Comparison of ENCODE assay signal across 12 mouse cellular contexts in the genomic region with DNA sequence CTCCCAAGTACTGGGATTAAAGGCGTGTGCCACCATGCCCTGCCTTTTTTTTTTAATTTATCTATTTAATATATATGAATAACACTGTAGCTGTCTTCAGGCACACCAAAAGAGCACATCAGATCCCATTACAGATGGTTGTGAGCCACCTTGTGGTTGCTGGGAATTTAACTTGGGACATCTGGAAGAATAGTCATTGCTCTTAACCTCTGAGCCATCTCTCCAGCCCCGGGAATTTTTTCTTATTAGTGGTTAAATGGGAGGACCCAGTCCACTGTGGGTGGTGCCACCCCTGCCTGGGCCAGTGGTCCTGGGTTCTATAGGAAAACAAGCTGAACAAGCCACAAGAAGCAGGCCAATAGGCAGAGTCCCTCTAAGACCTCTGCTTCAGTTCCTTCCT. TPM values are rescaled to one million over a fixed set of nuclear protein-coding genes. Genes with fewer than 3 reads are reported as not detected.
DNase-seq lines count a peak whose midpoint lies in the region; ATAC-seq and TF ChIP-seq lines count a peak whose summit lies in the region.
"Had no signal": no experiment of that assay in that cellular context is flagged by ENCODE, and none has a peak within 500 bp of the region (broad histone marks: within the 10 kb centered on the region; RNA-seq: fewer than 3 reads in every experiment).

No protein-coding gene starts in this region.

- peak; percentile 64 for TF ChIP-seq CTCF in gastrocnemius, adult 2 months (IDR thresholded peaks at IDR 0.05)
- 0 out of 2 replicates have a peak, but pooled peaks have one; percentile 20 for TF ChIP-seq CTCF in liver, adult 2 months (IDR thresholded peaks at IDR 0.05; ENCODE audit: low read depth, low read length)
- TF ChIP-seq CTCF in cortical plate, adult 2 months (IDR thresholded peaks at IDR 0.05; ENCODE audit: extremely low read depth, insufficient read depth, low read length): peak; percentile 29; the same call in 1 of the 2 replicates

- no peaks in the 10 kb centered on the region for H3K36me3 ChIP-seq in liver, adult 2 months (ENCODE audit: control insufficient read depth, insufficient read depth, low read length)
- H3K36me3 ChIP-seq in liver, embryonic 12.5 days: peaks cover 2% of the 10 kb centered on the region
- H3K36me3 ChIP-seq: limb, embryonic 15.5 days had no signal

- intact Hi-C loops in gastrocnemius, adult 2 months (cut with DNase I): loop anchor here (1.0 to 5.0 kb wide), 2 partner anchors 55 to 76 kb away; no protein-coding TSS in a partner anchor

- no peaks in the 10 kb centered on the region for H3K27me3 ChIP-seq in liver, adult 2 months (ENCODE audit: control insufficient read depth, insufficient read depth, low read length)
- 0 out of 2 replicates have a peak, but pooled peaks cover 3% of the 10 kb centered on the region for H3K27me3 ChIP-seq in liver, embryonic 12.5 days (replicated peaks)
- H3K27me3 ChIP-seq: limb, embryonic 15.5 days had no signal

- no peaks in the 10 kb centered on the region for H3K79me2 ChIP-seq in liver, adult 2 months (ENCODE audit: control insufficient read depth, insufficient read depth, low read length)

- no peak for TF ChIP-seq POLR2A in liver, adult 2 months (IDR thresholded peaks at IDR 0.05; ENCODE audit: extremely low read depth, insufficient read depth, low read length)
- TF ChIP-seq POLR2A in cortical plate, adult 2 months (IDR thresholded peaks at IDR 0.05; ENCODE audit: extremely low read depth, insufficient read depth, low read length): no peak

- H3K4me1 ChIP-seq in liver, adult 2 months (ENCODE audit: control insufficient read depth, insufficient read depth, low read length): peaks cover 18% of the 10 kb centered on the region
- H3K4me1 ChIP-seq in liver, embryonic 12.5 days: peaks cover 33% of the 10 kb centered on the region
- peaks cover 6% of the 10 kb centered on the region for H3K4me1 ChIP-seq in cortical plate, adult 2 months (ENCODE audit: control insufficient read depth, insufficient read depth, low read length)

- no peak for ATAC-seq in liver, embryonic 12.5 days
- no peak for ATAC-seq in activated CD4-positive, CD25-positive, alpha-beta regulatory T cell, adult 4 months

- H3K27ac ChIP-seq in gastrocnemius, adult 2 months: peak overlapping the region; percentile 99
- H3K27ac ChIP-seq in liver, adult 2 months (replicated peaks; ENCODE audit: insufficient read depth, low read depth, low read length): no peak overlapping the region
- H3K27ac ChIP-seq in liver, embryonic 12.5 days: no peak overlapping the region
- no peak overlapping the region for H3K27ac ChIP-seq in cortical plate, adult 2 months (ENCODE audit: insufficient read depth, low read length)

- 46% methylated on average over 2 of the region's 2 CpGs for WGBS in liver, adult 2 months
- WGBS in liver, embryonic 12.5 days (ENCODE audit: insufficient replicate concordance): 55% methylated on average over 2 of the region's 2 CpGs

- no peak overlapping the region for H3K9ac ChIP-seq in liver, adult 2 months (ENCODE audit: low read depth, low read length)
- no peak overlapping the region; the same call in 1 of the 2 replicates for H3K9ac ChIP-seq in liver, embryonic 12.5 days
- H3K9ac ChIP-seq: limb, embryonic 15.5 days had no signal

- no peak overlapping the region for H3K4me3 ChIP-seq in gastrocnemius, adult 2 months
- no peak overlapping the region for H3K4me3 ChIP-seq in liver, adult 2 months (ENCODE audit: insufficient read depth, low read depth, low read length)
- H3K4me3 ChIP-seq in liver, embryonic 12.5 days: no peak overlapping the region
- no peak overlapping the region for H3K4me3 ChIP-seq in cortical plate, adult 2 months (ENCODE audit: insufficient read depth, low read length)
- H3K4me3 ChIP-seq: limb, embryonic 15.5 days had no signal

- DNase-seq in gastrocnemius, adult 2 months: no peak
- DNase-seq in gastrocnemius, postnatal 10 days: no peak
- DNase-seq in liver, adult 2 months (ENCODE audit: extremely low read depth, low read depth, low spot score): no peak
- peak; percentile 50 for DNase-seq in 416B (ENCODE audit: low read depth)
- no peak for DNase-seq in cerebellum, adult 9-10 months
- DNase-seq: thymus, postnatal 36 days had no signal

- H3K9me3 ChIP-seq in liver, embryonic 12.5 days (replicated peaks): no peaks in the 10 kb centered on the region
- H3K9me3 ChIP-seq: G1E; limb, embryonic 15.5 days had no signal

- no peak overlapping the region for H3K4me2 ChIP-seq in liver, embryonic 12.5 days
- H3K4me2 ChIP-seq: limb, embryonic 15.5 days had no signal

RNA-seq across cellular contexts. Expression of a gene that starts 4.1 kb away (rescaled TPM):
- total RNA-seq in gastrocnemius, adult 2 months (2021): 10 to 100 TPM; 36.7 to 44.8 TPM
- 10 to 100 TPM; 59.0 to 71.8 TPM for total RNA-seq in gastrocnemius, postnatal 10 days (2021)
- total RNA-seq in liver, adult 2 months (2014; rRNA removed): 37.3 and 56.5 TPM in 2 replicates
- 6.7 and 12.2 TPM in 2 replicates for polyA plus RNA-seq in liver, adult 2 months (2012; rRNA removed)
- 91.1 and 98.9 TPM in 2 replicates for polyA plus RNA-seq in liver, embryonic 12.5 days (2016; fragmentation: Nextera tagmentation; extraction: Ambion mirVana)
- 55.4 and 61.0 TPM in 2 replicates for polyA plus RNA-seq in cortical plate, adult 2 months (2012; rRNA removed)
- 100 to 1,000 TPM; 216 to 230 TPM for polyA plus RNA-seq in activated CD4-positive, CD25-positive, alpha-beta regulatory T cell, adult 4 months (2017; shearing (Covaris generic))

RNA-seq across cellular contexts. Expression of a gene that starts 17.5 kb away (rescaled TPM):
- total RNA-seq in gastrocnemius, adult 2 months (2021): under 1 TPM; 0.10 to 0.11 TPM
- total RNA-seq in gastrocnemius, postnatal 10 days (2021): under 1 TPM; 0.75 to 0.95 TPM
- total RNA-seq in liver, adult 2 months (2014; rRNA removed): 3.0 and 3.9 TPM in 2 replicates
- polyA plus RNA-seq in liver, adult 2 months (2012; rRNA removed): 1.4 and 2.1 TPM in 2 replicates
- 3.9 and 4.3 TPM in 2 replicates for polyA plus RNA-seq in liver, embryonic 12.5 days (2016; fragmentation: Nextera tagmentation; extraction: Ambion mirVana)
- polyA plus RNA-seq in cortical plate, adult 2 months (2012; rRNA removed): 0.11 and 0.15 TPM in 2 replicates
- 1 to 10 TPM; 4.9 to 7.9 TPM for polyA plus RNA-seq in activated CD4-positive, CD25-positive, alpha-beta regulatory T cell, adult 4 months (2017; shearing (Covaris generic))
- polyA plus RNA-seq: myocyte had no signal

RNA-seq across cellular contexts. Expression of a gene that starts 22.2 kb away (rescaled TPM):
- total RNA-seq in gastrocnemius, adult 2 months (2021): 10 to 100 TPM; 27.2 to 30.6 TPM
- total RNA-seq in gastrocnemius, postnatal 10 days (2021): 10 to 100 TPM; 47.2 to 59.0 TPM
- total RNA-seq in liver, adult 2 months (2014; rRNA removed): 32.9 and 37.0 TPM in 2 replicates
- polyA plus RNA-seq in liver, adult 2 months (2012; rRNA removed): 31.3 and 36.4 TPM in 2 replicates
- polyA plus RNA-seq in liver, embryonic 12.5 days (2016; fragmentation: Nextera tagmentation; extraction: Ambion mirVana): 157 TPM in 2 replicates
- polyA plus RNA-seq in cortical plate, adult 2 months (2012; rRNA removed): 49.1 and 54.7 TPM in 2 replicates
- polyA plus RNA-seq in activated CD4-positive, CD25-positive, alpha-beta regulatory T cell, adult 4 months (2017; shearing (Covaris generic)): 100 to 1,000 TPM; 172 to 181 TPM

RNA-seq across cellular contexts. Expression of a gene that starts 42.8 kb away (rescaled TPM):
- total RNA-seq in gastrocnemius, adult 2 months (2021): 10 to 100 TPM; 17.0 to 23.0 TPM
- total RNA-seq in gastrocnemius, postnatal 10 days (2021): 10 to 100 TPM; 36.1 to 41.4 TPM
- total RNA-seq in liver, adult 2 months (2014; rRNA removed): 45.7 and 46.4 TPM in 2 replicates
- 54.9 and 58.7 TPM in 2 replicates for polyA plus RNA-seq in liver, adult 2 months (2012; rRNA removed)
- polyA plus RNA-seq in liver, embryonic 12.5 days (2016; fragmentation: Nextera tagmentation; extraction: Ambion mirVana): 22.2 and 23.8 TPM in 2 replicates
- polyA plus RNA-seq in cortical plate, adult 2 months (2012; rRNA removed): 36.9 and 37.8 TPM in 2 replicates
- polyA plus RNA-seq in activated CD4-positive, CD25-positive, alpha-beta regulatory T cell, adult 4 months (2017; shearing (Covaris generic)): 10 to 100 TPM; 74.0 to 98.1 TPM
